ENCODE assay signal across 10 mouse cellular contexts in genomic region chr13:99184155-99184886, GRCm38 (mm10). TPM values are rescaled to one million over a fixed set of nuclear protein-coding genes. Genes with fewer than 3 reads are reported as not detected.
DNase-seq lines count a peak whose midpoint lies in the region; ATAC-seq and TF ChIP-seq lines count a peak whose summit lies in the region.
"Had no signal": no experiment of that assay in that cellular context is flagged by ENCODE, and none has a peak within 500 bp of the region (broad histone marks: within the 10 kb centered on the region; RNA-seq: fewer than 3 reads in every experiment).

TSS of gene Zfp366 (plus strand) at chr13:99184823.

- no peaks in the 10 kb centered on the region for H3K9me3 ChIP-seq in liver, embryonic 16.5 days (replicated peaks; ENCODE audit: control insufficient read depth, low read length)
- H3K9me3 ChIP-seq: midbrain, embryonic 12.5 days had no signal

- ATAC-seq in liver, embryonic 16.5 days (ENCODE audit: low read depth) = no peak

- 24% methylated on average over 11 of the region's 11 CpGs for WGBS in liver, embryonic 16.5 days (ENCODE audit: insufficient replicate concordance)

- H3K27me3 ChIP-seq in liver, embryonic 16.5 days (ENCODE audit: control insufficient read depth, insufficient read depth, low read depth, low read length) = no peaks in the 10 kb centered on the region
- H3K27me3 ChIP-seq: midbrain, embryonic 12.5 days had no signal

- peak within 1 kb of the TSS; percentile 31 for H3K4me3 ChIP-seq in layer of hippocampus, adult 2 months
- peak within 1 kb of the TSS; percentile 20; the same call in 1 of the 2 replicates for H3K4me3 ChIP-seq in liver, embryonic 16.5 days (ENCODE audit: low read depth, low read length)
- H3K4me3 ChIP-seq: midbrain, embryonic 12.5 days had no signal

- no peak within 1 kb of the TSS for H3K4me2 ChIP-seq in liver, embryonic 16.5 days (ENCODE audit: low read depth, low read length)
- H3K4me2 ChIP-seq: midbrain, embryonic 12.5 days had no signal

- DNase-seq in adrenal gland, postnatal 14 days = no peak
- no peak for DNase-seq in adrenal gland, postnatal 36 days
- DNase-seq in layer of hippocampus, adult 2 months (ENCODE audit: low spot score in 2 of 2) = no peak
- DNase-seq in layer of hippocampus, adult 9-10 months (ENCODE audit: low spot score) = no peak
- DNase-seq in heart, postnatal 10 days = peak in 1 of 2 experiments; percentile 33
- no peak for DNase-seq in layer of hippocampus, postnatal 14 days (ENCODE audit: low spot score in 2 of 2)
- DNase-seq in gastrocnemius, postnatal 10 days = no peak
- DNase-seq: retina, postnatal 1 day had no signal

- no peak for TF ChIP-seq CTCF in layer of hippocampus, adult 2 months (conservative IDR thresholded peaks at IDR 0.05)

- intact Hi-C loops in heart, postnatal 10 days (cut with DNase I) = loop anchor here (5.0 kb wide), 1 partner anchor 57 kb away; no protein-coding TSS in a partner anchor

- H3K4me1 ChIP-seq in liver, embryonic 16.5 days (ENCODE audit: control insufficient read depth, low read depth, low read length) = no peaks in the 10 kb centered on the region

- peak within 1 kb of the TSS; percentile 85 for H3K27ac ChIP-seq in layer of hippocampus, adult 2 months
- no peak within 1 kb of the TSS for H3K27ac ChIP-seq in liver, embryonic 16.5 days (ENCODE audit: low read length)
- H3K27ac ChIP-seq: midbrain, embryonic 12.5 days had no signal

- H3K9ac ChIP-seq in liver, embryonic 16.5 days (ENCODE audit: low read depth, low read length) = no peak within 1 kb of the TSS
- H3K9ac ChIP-seq: midbrain, embryonic 12.5 days had no signal

- no peaks in the 10 kb centered on the region for H3K36me3 ChIP-seq in liver, embryonic 16.5 days (ENCODE audit: control insufficient read depth, insufficient read depth)
- H3K36me3 ChIP-seq: midbrain, embryonic 12.5 days had no signal

RNA-seq across cellular contexts. Expression of gene Zfp366, which starts in this region (rescaled TPM):
- total RNA-seq in adrenal gland, postnatal 14 days (2021) = 10.3 and 12.3 TPM in 2 replicates
- 10 to 100 TPM in 1 of 2 experiments, 1 to 10 TPM in 1; 3.4 to 10.1 TPM for total RNA-seq in adrenal gland, postnatal 36 days (2021)
- total RNA-seq in layer of hippocampus, adult 2 months (2021) = 1 to 10 TPM; 2.5 to 4.9 TPM
- total RNA-seq in heart, postnatal 10 days (2021) = 10 to 100 TPM; 13.4 to 16.9 TPM
- 0.21 and 0.26 TPM in 2 replicates for polyA plus RNA-seq in liver, embryonic 16.5 days (2015; fragmentation: Nextera tagmentation; extraction: Ambion mirVana)
- 1 to 10 TPM; 5.1 to 7.0 TPM for total RNA-seq in layer of hippocampus, postnatal 14 days (2021)
- total RNA-seq in gastrocnemius, postnatal 10 days (2021) = 1 to 10 TPM; 6.1 to 6.5 TPM
